Mouse (Mus musculus): Measurements from ENCODE around the gene Gse1.

DNA sequence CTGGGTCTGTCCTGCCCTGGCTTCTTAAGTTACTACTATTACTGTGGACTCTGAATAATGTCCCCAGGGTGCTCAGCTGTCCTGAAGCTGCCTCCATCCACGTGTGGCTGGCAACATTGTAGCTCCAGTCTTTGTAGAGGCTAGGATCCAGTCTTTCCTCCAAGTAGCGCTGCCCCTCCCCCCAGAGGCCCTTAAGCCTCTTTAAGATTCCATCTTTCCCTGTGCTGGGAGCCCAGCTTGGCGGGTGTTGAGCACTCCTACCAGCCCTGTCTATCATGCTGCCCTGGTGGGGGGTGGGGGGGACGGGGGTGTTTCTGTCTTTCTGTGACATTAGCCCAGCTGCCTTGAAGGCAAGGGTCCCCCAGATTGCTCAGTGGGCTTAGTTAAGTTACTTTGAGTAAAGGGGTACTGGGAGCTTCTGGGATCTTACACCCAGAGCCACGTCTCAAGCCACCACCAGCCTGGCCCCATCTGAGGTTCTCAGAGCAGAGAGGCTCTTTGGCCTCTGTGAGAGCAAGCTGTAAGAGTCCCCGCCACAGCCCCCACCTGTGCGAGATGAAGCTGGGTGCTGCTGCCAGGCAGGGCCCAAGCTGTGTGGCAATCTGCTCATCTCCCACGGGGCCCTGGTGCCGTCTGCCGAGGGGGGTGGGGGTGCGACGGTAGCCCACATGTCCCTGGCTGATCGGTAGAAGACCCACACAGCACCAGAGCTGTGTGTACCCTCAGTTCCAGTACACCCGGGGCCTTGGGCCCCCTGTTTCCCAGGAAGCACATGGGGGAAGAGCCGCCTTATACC is 329.1 kb downstream of the Gse1 start:
- TF ChIP-seq UBTF (IDR thresholded peaks at IDR 0.05; ENCODE audit: borderline replicate concordance, insufficient read depth, low read depth, low read length) (no peak), TAL1 (IDR thresholded peaks at IDR 0.05; ENCODE audit: low read length) (no peak), RCOR1 (IDR thresholded peaks at IDR 0.05; ENCODE audit: low read depth, low read length) (no peak), E2F4 (IDR thresholded peaks at IDR 0.05; ENCODE audit: borderline replicate concordance, low read depth, low read length) (no peak), POLR2AphosphoS2 (IDR thresholded peaks at IDR 0.05; ENCODE audit: low read length) (no peak), HCFC1 (IDR thresholded peaks at IDR 0.05; ENCODE audit: low read depth, low read length) (no peak), POLR2A (IDR thresholded peaks at IDR 0.05; ENCODE audit: control insufficient read depth in 1 of 2, insufficient read depth in 1 of 2, low read depth in 1 of 2, low read length in 2 of 2, poor library complexity in 1 of 2) (no peak; a peak in 1 of 4 replicates)

All from MEL (cell line).